Mouse (Mus musculus) cerebellum, adult 9-11 months (tissue): ENCODE measurements around the gene Znhit2.
"Not testable (repeated sequence)": the region's sequence is repeated elsewhere in the genome, so short reads cannot be mapped to it uniquely, and the experiment has no call there.

Experiments
- DNase-seq: peaks from one replicate; pipeline ENCODE4 v3.0.0; 2022

Znhit2 gene

DNA sequence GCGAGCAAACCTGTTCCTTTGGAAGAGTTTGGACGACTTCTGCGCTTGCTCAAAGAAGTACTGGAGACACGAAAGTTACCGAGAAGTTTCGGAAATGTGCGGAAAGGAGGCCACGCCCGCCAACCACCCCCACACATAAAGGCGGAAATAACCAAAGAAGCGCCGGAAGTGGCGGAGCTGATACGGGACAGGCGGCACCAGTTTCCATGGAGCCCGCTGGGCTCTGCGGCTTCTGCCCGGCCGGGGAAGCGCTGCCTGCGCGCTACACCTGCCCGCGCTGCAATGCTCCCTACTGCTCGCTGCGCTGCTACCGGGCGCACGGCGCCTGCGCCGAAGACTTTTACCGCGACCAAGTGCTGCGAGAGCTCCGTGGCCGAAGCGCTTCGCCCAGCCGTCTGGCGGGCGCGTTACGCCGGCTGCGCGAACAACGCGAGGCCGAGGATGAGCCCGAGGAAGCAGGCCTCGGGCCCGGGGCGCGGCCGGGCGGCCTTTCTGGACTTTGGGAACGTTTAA, at the start of gene Znhit2:
TSS of gene Znhit2 (plus strand) at position 172 of the 513 bp plus-strand sequence.
- DNase-seq: peak; percentile 89

DNA sequence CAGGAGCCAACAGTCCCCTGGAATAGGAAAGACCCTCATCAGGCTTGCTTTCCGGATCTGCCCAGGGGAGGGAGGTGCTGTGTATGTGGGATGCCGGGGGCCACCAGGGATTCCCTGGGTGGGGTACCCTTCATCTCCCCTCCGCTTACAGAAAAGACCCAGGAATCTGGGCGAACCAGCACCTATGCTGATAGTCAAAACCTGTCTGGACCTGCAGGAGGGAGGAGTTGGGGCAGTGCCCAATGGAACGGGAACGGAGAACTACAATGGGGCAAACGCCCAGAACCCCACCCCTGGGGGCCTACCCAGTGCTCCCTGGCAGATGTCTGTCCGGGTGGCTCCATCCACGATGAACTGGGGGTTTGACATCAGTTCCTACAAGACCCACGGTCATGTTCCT, 47.3 kb upstream of the Znhit2 start:
- peak; percentile 34 for DNase-seq

DNA sequence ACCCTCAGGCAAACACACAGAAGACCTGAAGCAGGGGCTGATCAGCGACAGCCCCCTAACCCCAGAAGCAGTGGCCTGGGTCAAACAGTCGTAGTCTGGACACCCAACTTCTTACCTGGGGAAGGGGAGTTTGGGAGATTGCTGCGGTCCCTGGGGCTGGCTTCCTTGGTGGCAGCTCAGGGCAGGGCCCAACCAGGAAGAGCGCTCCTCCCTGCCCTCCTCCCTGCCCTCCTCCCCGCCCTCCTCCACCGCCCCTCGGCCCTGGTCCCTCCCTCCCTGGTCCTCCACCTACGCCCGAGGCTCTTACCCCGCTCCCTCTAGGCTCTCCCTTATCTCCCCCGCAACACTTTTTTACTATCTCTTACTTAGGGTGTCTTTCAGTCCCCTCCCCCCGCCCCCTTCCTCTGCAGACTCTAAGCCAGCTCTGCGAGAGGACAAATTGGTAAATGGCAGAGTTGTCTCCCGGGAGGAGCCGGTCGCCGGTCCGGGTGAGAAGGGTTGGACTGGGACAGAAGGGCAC, 45.9 kb upstream of the Znhit2 start:
- no peak for DNase-seq

DNA sequence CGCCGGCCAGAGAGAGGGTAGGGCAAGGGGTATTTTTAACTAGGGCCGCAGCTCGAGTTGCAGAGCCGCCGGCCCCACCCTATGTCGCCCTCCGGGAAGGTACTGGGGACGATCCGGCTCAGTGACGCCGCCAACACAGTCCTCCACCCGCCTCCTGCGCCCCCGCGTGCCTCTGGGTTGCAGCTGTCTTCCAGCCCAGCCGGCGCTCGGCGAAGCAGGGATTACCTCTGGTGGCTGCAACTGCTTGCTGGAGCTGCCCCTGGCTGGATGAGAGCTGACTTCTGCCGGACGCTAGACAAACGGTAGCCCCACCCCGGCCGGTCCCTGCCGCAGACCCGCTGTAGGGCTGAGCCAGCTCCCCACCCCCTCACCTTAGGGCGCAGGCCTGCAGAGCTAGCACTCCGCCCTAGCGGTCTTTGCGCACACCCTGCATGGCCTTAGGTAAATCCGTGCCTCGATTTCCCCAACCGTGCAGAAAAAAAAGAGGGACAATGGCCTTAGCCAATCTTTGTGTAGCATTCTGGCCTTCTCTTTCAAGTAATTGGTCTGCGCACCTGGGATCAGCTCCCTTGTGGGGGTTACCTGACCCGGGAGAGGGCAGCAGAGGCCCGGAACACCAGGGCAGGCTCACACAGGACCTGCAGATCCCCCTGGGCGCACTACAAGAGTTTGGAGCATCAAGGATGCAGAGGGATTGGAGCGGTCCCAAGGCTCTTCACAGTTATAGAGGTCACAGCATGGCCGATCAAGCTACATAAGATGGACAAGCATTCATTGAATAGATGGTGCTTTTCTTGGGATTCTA, 45.3 kb upstream of the Znhit2 start, which contains the start of gene Capn1:
TSS of gene Capn1 (minus strand) at position 387 of the 805 bp plus-strand sequence.
- DNase-seq: peak; percentile 70

DNA sequence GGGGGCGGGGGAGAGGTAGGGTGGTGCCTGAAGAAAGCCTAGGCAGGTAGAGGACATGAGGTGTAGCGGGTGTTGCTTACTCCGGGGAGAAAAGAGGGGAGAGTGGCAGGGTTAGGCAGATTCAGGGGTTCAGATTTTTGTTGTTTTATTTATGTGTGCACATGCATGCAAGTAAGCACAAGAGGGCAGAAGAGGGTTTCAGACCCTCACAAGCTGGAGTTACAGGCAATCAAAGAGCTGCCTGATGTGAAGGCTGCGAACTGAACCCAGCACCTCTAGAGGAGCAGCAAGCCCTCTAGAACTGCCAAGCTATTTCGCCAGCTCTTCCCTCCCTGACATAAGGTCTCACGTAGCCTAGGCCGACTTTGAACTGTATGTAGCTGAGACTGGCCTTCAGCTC, 44.5 kb upstream of the Znhit2 start:
- DNase-seq: peak; percentile 24

DNA sequence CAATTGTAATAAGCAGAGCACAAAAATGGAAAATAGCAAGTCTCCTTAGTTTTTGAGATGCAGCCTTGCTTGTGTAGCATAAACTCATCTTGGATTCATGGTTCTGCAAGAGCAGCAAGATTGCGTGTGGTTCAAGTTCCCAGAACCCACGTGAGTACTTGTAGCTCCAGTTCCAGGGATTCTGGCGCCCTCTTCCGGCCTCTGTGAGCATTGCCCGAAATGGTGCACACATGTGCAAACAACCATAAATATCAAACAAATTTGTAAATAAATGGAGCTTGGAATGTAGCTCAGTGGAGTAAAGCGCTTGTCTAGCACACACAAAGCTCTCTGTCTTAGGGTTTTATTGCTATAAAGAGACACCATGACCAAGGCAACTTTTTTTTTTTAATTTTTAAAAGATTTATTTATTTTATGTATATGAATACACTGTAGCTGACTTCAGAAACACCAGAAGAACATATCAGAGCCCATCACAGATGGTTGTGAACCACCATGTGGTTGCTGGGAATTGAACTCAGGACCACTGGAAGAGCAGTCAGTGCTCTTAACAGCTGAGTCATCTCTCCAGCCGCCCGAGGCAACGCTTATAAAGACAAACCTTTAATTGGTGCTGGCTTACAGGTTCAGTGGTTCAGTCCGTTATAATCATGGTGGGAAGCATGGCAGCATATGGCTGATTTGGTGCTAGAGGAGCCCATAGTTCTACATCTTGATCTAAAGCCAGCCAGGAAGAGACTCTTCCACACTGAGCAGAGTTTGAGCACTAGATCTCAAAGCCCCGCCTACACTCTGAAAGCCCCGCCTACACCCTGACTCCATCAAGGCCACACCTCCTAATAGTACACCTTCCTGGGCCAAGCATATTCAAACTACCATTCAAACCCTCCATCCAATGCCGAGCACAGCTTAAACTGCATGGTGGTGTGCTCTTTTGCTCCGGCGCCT, 42.6 kb upstream of the Znhit2 start:
- DNase-seq: peak; percentile 84

DNA sequence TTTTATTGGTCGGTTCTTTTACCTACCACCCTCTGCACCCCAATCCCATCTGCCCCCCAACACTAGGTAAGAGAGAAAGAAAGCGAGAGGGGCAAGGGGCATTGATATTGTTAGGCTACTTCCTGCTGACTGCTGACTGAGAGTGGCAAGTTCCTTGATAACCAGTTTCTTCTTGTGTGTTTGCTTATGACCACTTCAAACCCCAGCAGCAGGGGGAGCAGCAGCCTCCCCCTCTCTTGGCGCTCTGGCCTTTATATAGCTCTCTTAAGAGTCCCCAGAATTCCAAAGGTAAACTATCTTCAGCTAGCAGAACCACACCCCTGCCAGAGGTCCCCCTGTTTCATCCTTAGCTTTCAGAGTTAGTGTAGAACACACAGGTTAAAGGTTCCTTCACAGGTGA, 40.7 kb upstream of the Znhit2 start:
- no peak for DNase-seq

DNA sequence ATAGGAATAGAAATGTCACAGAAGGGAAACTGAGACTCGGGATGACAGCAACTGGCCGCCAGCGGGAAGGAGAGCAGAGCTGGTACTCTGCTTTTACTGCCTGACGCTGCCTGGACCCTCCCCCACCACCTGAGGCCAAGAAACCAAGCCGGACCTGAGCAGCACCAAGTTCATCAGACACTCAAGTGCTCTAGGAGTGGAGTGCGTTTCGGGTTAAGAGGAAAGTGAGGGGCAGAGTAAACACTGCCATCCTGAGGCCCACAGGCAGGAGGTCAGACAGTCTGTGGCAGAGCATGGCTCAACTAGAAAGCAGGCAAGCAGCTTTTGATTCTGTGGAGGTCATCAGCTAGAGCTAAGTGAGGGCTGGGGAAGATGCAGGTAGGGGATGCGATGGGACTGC, 37.9 kb upstream of the Znhit2 start:
- no peak for DNase-seq

DNA sequence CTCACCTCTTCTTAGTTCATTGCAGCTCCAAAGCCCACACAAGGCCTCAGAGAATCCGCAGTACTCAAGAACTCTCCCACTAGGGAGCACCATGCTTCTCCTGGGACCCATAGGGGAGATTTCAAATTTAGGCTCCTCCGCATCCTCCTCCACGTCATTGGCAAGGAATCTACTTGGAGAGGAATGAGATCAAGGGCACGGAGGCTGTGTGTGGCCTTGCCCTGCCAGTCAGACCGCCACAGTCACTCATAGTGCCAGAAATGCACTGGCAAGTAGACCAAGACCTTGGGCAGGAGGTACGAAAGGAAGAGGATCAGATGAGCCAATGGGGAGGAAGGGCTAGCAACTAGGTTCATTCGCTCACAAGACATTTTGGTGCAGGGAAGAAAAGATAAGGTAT, 37.1 kb upstream of the Znhit2 start:
- DNase-seq: no peak

DNA sequence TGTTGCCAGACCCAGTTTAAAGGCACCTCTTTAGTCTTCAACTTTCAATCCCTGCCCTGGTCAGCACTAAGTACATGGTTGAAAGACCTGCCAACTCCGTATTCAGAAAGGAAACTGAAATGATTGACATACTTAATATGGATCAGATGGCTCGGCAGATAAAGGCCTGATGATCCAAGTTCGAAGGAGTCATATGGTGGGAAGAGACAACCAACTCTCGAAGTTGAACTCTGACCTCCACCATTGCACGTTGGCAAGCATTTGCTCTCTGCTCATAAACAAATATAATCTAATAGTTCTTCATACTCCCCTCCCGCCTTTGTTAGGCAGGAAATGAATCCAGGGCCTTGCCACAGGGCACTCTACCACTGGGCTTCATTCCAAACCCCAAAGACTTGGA, 32.0 kb upstream of the Znhit2 start:
- DNase-seq: no peak

DNA sequence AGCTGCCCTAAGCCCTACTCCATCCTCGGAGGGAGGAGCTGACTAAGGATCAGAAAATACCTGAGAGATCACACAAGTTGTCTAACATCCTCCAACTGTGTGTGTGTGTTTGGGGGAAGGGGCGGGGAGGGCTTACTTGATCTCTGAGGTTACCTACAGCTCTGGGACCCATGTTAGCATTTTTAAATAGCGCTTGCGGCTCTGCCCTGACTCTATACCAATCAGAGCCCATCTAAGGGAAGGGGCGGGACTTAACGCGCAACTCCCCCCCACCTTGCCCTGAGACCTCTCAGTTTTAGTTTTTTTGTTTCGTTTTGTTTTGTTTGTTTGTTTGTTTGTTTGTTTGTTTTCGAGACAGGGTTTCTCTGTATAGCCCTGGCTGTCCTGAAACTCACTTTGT, 31.6 kb upstream of the Znhit2 start:
- DNase-seq: no peak

DNA sequence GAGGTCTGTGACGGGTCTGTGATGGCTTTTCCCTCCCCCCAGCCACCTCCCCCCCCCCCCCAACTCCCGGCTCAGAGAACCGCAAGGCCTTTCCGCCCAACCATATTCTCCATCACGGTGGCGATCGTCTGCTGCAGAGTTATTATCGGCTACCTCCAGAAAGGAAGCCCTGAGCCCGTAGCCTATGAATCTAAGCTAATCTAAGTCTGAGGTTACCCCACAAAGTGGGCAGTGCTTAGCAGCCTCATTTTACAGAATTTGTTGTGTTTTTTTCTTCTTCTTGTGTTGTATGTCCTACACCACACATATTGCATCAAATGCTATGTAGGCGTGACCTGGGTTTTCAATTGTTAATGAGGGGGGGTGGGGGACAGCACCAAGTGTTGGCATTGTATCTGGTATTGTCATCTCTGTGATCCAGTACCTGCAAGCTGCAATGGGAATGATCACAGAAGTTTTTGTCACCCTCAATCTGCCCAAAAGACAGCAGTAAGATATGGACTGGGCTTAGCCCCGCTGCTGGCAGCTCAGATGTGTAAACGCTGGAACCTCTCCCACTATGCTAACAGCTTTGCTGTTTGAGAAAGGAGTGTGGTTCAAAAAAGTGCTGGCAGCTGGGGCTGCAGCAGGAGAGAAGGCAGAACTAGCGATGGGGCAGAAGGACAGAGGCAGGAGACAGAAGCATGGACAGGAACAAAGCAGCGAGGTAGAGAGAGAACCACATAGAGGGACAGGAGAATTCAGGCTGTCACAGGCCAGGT, 30.3 kb upstream of the Znhit2 start:
- DNase-seq: no peak

DNA sequence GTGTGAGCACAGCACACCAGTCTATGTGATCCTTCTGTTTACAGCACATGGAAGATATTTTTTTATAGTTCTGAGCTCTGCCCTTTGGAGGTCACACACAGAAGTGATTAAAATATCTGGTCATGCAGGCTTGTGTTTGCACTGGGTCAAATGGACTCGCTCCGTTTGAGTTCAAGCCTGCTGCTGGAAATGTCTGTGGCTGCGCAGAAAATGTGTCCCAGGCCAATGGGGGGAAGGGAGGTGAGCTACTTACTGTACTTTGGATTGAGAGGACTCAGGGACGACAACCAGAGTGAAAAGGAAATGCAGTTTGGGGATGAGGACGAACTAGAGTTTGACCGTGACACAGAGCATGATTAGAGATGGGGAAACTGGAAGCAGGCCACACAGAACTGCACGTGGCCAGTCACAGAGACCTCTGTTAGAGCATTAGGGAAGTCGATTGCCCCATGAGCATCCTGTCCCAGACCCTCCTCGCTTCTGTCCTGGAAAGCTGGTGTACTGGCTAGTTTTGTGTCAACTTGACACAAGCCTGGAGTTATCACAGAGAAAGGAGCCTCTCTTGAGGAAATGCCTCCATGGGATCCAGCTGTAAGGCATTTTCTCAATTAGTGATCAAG, 24.9 kb upstream of the Znhit2 start:
- no peak for DNase-seq

DNA sequence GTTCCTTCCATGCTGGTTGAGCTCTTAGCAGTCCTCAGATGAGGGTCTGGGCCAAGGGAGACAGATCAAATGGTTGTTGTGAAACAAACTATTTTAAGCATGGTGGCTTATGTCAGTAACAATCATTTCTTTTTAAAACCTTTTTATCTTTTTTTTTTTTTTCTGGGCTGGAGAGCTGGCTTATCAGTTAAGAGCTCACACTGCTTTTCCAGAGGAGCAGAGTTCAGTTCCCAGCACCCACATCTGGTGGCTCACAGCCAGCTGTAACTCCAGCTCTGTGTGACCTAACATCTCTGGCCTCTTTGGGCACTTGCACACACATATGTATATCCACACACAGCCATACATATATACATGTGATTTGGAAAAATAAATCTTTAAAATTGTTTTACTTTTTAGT, 23.3 kb upstream of the Znhit2 start:
- no peak for DNase-seq

DNA sequence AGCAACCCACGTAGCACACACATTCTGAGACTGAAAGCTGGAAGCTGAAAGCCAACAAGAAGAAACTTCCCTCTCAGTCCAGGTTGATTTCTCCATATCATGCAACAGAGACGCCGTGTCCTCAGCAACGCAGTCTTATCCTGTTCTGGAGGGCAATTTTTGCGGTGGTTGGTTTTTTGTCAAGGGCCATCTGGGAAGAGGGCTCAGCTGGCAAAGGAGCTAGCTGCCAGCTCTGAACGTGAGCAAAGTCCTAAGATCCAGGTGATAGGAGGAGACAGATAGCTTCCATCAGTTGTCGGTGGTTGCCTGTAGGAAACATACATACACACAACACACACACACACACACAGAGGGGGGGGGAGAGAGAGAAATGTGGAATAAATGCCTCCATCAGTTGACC, 22.7 kb upstream of the Znhit2 start:
- DNase-seq: no peak

DNA sequence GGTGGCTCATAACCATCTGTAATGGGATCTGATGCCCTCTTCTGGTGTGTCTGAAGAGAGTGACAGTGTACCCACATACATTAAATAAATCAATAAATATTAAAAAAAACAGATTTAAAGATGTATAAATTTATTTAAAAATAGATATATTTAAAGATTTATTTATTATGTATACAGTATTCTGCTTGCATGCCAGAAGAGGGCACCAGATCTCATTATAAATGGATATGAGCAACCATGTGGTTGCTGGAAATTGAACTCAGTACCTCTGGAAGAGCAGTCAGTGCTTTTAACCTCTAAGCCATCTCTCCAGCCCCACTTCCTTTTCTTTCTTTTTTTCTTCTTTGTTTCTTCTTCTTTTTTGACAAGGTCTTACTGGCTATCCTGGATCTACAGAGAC, 21.0 kb upstream of the Znhit2 start:
- DNase-seq: no peak

DNA sequence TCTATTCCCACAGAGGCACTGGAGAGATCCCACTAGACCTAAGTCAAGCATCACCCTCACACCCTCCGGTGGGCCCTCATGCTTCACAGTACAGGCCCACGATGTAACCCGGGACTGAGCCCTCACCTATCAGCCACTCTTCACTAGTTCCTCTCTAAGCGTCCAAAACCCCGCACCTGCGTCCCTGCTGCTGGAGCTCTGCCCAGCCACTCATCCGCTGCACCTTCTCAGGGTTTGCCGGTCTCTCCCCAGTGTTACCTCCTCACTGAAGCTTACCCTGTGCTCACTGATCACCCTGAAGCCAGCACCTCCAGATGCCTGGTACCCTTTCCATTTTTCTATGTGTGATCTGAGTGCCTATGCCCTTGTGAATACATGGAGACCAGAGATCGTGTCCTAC, 18.7 kb upstream of the Znhit2 start:
- DNase-seq: peak; percentile 33

DNA sequence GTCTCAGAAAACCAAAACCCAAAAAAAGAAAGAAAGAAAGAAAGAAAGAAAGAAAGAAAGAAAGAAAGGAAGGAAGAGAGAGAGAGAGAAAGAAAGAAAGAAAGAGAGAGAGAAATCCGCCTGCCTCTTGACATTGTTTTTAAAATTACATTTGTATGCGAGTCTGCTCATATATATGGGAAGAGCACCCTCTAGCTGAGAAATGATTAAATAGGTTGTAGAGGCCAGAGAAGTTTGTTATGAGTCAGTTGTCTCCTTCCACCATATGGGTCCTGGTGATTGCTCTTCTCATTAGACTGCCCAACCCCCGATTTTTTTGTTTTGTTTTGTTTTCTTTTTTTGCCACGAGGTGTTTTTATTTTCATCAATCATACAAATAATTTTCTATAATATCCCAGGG, 16.9 kb upstream of the Znhit2 start:
- not testable (repeated sequence) for DNase-seq

DNA sequence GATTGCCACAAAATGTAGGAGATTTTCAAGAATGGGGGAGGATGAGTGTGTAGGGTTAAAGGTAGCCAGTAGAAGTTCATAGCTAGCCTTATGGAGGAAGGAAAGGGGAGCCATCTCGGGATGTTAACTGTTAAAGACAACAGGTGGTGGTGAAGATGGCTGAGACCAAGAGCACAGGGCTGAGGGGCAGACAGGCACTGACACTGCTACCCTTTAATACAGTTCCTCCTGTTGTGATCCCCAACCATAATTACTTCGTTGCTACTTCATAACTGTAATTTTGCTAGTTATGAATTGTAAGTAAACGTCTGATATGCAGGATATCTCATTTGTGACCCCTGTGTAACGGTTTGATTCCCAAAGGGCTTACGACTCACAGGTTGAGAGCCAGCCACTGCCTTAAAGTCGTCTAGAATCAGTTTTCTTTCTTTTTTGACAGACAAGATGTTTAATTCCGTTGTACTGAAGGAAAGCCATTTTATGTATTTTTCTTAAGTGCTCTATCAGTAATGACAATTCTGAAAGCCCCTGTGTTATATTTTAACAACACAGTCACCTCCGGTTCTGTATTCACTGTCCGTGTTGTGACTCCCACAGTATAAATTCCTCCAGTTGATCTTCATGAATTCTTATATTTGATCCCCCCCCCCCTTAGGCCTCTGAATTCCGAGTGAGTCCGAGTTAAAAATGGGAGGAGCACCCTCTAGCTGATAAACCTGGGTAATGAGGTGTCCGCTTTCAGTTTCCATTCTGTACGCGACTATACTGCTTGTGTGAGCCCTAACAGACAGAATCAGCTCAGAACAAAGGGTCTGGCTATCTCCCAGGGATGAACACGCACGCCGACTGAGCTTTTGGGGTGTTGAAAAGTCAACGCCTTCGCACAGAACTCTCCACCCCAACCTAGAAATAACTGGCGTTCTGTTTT, 15.4 kb upstream of the Znhit2 start:
- DNase-seq: peak; percentile 24

DNA sequence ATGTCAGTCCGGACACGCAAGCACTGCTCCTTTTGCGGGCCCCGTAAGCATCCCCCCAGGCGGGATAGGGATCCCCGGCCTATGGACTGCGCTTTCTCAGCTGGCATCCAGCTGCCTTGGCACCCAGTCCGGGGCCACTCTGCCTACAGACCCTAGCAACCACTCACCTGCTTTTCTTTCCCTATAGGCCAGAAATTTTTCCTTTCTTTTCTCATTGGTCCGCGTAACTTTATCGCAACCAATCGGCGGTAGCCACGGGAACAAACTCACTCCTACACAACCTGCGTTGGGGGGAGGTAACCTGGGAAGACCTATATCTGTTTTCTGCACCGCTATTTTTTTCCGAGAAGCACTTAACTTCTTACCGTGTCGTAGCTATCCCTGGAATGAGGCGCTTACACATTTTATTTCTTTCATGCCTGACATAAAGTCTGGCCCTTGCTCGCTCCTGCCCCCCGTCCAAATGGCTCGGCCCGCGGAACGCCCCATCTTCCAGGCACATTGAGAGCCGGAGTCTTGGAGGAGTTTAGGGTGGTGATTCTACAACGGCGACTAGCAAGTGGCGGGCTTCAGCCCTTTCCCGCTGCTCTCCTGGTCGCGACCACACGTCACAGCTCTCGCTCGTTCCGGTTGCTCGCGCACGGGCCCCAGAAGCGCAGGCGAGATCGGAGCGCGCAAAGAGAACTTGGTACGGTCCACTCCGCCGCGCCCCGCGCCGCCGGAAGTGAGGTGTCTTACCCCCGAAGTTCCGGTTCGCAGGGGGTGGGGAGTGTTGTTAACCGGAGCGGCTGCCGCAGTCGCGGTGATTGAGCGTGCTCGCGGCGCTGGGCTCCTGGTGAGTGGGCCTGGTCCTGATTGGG, 14.5 kb upstream of the Znhit2 start, which contains the start of gene Syvn1:
TSS of gene Syvn1 (plus strand) at position 283 of the 860 bp plus-strand sequence.
- peak; percentile 94 for DNase-seq
